Mouse (Mus musculus): ENCODE measurements around the gene Mak.
"Not testable (repeated sequence)": the region's sequence is repeated elsewhere in the genome, so short reads cannot be mapped to it uniquely, and the experiment has no call there.

Mak gene

DNA sequence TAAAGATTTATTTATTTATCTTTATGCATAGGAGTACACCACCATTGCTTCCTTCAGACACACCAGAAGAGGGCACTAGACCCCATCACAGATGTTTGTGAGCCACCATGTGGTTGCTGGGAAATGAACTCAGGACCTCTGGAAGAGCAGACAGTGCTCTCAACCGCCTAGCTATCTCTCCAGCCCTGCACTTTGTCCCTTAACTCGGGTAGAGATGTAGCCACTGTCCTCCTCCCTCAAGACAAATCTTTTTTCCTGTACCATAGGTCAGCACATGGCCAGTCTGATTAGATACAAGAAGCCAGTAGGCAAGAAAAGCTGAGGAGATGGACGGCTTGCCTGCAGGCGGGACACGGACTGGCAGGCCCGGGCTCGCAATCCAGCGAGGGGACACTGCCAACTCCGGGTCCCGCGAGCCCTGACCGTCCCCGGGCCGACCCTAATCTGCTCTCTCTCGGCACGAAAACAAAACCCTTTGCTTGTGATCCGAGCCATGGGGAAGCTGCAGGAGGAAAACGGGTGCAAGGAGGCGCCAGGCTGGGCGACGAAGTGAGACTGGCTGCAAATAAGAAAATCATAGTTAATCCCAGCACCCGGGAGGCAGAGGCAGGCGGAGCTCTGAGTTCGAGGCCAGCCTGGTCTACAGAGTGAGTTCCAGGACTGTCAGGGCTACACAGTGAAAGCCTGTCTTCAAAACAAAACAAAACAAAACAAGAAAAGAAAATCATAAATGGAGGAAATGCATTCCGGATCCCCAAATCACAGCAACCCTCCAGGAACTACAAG, 79.2 kb downstream of the Mak start:
- DNase-seq (ENCODE audit: low read depth, low spot score): no peak

DNA sequence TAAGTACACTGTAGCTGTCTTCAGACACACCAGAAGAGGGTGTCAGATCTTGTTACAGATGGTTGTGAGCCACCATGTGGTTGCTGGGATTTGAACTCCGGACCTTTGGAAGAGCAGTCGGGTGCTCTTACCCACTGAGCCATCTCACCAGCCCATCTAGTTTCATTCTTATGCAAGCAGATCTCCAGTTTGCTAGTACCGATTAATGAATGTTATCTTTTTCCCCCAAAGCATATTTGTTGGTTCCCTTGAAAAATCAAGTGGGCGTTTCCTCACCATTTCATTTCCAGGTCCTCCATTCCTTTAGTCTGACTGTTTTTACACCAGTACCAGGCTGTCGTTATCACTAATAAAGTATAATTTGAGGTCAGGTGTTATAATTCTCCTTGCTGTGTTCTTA, 81.0 kb downstream of the Mak start:
- not testable (repeated sequence) for DNase-seq (ENCODE audit: low read depth, low spot score)

DNA sequence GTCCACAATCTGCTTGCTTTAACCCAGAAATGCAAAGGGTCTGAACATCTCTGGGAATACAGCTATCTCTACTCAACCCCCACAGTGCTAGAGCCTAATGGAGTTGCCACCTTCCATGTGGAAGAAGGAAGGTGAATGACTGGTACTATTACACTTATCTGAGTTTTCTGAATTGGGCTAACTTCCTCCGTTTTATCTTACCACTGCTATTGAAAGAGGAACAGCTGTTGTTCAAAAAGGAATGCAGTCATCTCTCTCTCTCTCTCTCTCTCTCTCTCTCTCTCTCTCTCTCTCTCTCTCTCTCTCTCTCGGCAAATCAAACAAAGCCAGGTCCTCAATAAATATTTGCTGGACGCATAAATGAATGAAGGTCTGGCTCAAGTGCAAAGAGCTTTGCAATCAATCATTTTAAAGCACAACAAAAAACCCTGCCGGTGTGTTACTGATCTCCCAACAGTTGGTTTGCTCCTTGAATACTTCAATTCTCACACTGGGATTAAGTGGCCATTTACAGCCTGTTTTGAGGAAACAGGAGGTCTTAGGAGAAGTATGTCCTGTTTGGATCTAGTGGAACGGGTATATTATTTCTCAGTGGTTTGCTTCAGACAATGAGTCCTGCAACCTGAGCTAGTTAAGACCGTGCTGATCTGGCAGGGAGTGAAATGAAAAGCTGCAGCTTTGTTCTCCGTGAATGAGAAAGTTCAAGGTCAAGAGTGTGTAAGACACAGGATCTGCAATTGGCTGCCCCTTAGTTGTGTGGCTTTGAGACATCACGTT, 84.8 kb downstream of the Mak start:
- no peak for DNase-seq (ENCODE audit: low read depth, low spot score)

DNA sequence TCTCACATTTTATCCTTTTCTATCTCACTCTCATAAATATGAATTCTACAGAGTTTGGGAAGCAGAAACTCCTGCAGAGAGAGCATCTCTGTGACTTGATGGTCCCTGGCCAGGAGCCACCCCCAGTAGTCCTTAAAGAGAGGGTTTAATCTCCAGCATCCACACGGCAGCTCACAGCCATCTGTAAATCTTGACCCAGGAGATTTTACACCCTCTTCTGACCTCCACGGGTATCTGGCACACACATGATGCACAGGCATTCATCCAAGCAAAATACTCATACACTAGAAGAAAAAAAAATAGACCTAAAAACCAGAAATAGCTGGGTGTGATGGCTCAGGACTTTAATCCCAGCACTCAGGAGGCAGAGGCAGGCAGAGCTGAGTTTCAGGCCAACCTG, 91.1 kb downstream of the Mak start:
- no peak for DNase-seq (ENCODE audit: low read depth, low spot score)

DNA sequence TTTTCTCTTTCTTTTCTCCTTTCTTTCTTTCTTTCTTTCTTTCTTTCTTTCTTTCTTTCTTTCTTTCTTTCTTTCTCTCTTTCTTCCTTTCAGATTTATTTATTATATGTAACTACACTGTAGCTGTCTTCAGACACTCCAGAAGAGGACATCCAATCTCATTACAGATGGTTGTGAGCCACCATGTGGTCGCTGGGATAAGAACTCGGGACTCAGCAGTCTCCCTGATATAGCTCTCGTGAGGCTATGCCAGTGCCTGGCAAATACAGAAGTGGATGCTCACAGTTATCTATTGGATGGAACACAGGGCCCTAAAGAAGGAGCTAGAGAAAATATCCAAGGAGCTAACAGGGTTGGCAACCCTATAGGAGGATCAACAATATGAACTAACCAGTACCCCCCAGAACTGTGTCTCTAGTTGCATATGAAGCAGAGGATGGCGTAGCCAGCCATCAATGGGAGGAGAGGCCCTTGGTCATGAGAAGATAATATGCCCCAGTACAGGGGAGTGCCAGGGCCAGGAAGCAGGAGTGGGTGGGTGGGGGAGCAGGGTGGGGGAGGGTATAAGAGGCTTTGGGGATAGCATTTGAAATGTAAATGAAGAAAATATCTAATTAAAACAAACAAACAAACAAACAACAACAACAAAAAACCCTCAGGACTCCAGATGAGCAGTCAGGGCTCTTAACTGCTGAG, 91.8 kb downstream of the Mak start:
- DNase-seq (ENCODE audit: low read depth, low spot score): not testable (repeated sequence)

DNA sequence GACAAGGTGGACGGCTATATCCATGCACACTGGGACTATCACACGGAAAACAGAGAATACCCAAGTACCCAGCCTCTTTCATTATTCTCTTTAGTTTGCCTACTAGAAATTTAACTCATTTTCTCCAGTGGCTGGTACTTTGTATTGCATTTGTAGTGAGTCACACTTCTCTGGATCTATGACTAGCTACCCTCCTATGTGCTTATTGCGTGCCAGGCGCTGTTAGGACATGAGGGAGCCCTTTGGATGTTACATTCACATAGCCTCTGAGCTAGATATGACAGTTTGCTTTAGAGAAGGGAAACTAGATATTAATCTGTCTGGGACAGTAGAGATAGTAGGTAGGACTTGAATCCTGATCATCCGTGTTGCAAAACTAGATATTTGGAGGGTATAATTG, 93.4 kb downstream of the Mak start:
- no peak for DNase-seq (ENCODE audit: low read depth, low spot score)

DNA sequence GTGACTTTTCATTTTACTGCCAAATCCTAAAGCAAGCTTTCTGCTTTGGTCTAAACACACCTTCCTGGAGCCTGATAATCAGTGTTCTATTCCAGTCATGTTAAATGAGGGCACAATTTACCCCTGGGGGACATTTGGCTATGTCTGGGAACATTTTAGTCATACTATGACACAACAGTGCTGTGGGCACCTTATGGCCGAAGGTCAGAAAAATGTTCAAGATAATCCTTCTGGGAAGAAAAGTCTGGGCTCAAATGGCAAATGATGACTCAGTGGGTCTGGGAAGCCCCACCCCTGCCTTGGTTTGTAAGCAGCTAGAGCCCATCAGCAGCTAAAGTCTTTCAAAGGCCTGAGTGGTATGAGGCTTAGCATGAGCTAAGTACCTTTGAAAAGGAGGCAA, 96.7 kb downstream of the Mak start:
- DNase-seq (ENCODE audit: low read depth, low spot score): no peak

DNA sequence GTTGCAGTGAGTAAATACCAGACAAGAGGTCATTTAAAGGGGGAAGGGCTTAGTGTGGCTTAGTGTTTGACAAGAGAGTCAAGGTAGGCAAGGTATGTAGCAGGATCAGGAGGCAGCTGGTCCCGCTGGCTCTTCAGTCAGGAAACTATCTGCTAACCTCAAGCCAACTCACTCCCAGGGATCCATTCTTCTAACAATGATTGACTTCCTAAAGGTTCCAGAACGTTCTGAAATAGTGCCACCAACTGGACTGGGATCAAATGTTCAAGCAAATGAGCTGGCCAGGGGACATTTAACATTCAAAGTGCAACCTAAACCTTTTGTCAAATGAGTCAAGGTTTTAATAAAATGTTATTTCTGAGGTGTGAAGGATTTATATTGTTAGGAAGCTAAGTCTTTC, 100.2 kb downstream of the Mak start:
- no peak for DNase-seq (ENCODE audit: low read depth, low spot score)

DNA sequence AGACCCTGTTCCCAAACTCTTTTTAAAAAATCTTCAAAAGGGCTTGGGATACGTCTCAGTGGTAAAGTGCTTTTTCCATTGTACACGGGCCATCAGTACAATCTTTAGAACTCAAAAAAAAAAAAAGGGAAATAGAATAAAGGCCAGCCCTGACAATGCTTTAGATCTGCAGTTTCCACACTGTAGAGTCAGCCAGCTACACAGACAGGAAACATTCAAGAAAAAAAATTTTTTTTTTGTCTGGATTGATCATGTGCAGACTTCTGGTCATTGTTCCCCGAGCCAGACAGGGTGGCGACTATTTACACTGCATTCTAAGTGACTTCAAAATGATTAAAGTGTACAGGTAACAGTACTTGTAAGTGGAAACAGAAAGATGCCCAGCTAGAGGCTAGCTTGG, 100.9 kb downstream of the Mak start:
- no peak for DNase-seq (ENCODE audit: low read depth, low spot score)

DNA sequence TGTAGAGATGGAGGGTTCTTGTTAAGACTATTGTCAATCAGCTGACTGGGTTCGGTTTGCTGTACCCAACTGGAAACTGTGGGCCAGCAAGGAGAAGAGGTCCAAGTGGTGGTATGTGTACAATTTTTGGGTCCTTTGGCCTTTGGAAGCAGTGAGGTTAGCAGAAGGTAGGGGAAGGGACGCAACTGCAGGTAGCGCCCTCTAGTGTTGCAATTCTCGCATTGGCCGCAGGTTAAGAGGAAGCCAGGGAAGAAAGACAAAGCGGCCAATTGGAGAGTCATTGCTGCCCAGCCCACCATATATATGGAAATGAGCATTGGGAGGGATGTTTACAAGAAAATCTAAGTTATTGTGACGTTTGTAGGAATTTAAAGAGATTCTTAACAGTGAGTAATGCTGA, 101.9 kb downstream of the Mak start:
- DNase-seq (ENCODE audit: low read depth, low spot score): no peak
